Mouse (Mus musculus): Measurements from ENCODE around the gene Ust. TPM values are rescaled to one million over a fixed set of nuclear protein-coding genes. Genes with fewer than 3 reads are reported as not detected.

Ust gene
- polyA plus RNA-seq, 1 experiment: 0.41 TPM

DNA sequence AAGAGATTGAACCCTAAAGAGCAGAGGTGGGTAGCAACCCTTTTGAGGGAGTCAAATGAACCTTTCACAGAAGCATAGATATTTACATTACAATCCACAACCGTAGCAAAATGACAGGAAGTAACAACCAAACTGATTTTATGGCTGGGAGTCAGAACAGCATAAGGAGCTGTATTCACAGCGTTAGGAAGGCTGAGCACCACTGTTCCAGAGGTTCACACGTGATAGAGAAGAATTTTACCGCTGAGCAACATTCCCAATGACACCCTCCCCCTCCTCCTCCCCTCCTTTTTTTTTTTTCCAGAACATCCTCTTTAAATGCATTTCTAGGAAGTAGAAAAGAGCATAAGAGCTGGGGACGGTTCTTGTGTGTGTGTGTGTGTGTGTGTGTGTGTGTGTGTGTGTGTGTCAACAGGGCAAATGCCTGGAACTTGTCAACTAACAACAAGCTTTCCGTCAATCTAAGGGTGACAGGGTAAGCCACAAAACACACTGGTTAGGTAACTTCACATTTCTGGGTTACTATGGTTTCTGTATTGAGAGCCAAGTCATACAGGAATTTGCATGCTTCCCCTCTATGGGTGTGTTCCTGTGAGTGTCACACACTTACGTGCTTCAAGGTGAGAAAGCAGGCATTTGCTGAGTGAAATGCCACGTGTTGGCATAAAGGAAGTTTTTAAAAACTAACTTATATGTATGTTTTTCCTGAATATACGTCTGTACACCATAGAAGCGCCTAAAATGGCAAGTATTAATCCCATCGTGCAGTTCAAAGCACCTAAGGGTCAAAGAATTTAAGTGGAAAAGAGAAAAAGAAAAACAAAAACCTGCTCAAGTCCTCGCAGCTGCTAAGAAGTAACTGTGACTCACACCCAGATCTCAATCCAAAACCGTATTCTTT lies 13.0 kb downstream of the Ust start:
- no peak for DNase-seq (ENCODE audit: low read depth, low spot score)
- WGBS: 29% methylated on average over 13 of the region's 13 CpGs

DNA sequence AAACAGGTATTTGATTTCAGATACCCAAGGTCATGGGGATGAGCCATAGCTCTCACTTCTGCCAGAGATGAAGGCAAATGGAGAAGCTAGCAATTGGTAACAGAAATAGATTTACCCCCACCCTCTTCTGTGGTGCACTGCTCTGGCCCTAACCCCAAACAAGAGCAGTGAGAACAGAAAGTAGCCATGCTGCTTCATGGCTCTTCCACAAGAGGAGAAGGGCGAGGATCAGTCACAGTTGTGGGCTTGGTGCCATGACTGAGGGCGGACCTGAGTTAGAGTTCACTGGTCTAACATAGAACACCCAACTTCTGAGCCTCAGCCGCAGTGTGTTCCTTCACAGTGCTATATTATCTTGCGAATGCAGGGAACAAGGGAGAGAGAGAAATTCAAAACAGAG lies 13.8 kb downstream of the Ust start:
- WGBS: 72% methylated on average over 4 of the region's 4 CpGs
- DNase-seq (ENCODE audit: low read depth, low spot score): no peak

DNA sequence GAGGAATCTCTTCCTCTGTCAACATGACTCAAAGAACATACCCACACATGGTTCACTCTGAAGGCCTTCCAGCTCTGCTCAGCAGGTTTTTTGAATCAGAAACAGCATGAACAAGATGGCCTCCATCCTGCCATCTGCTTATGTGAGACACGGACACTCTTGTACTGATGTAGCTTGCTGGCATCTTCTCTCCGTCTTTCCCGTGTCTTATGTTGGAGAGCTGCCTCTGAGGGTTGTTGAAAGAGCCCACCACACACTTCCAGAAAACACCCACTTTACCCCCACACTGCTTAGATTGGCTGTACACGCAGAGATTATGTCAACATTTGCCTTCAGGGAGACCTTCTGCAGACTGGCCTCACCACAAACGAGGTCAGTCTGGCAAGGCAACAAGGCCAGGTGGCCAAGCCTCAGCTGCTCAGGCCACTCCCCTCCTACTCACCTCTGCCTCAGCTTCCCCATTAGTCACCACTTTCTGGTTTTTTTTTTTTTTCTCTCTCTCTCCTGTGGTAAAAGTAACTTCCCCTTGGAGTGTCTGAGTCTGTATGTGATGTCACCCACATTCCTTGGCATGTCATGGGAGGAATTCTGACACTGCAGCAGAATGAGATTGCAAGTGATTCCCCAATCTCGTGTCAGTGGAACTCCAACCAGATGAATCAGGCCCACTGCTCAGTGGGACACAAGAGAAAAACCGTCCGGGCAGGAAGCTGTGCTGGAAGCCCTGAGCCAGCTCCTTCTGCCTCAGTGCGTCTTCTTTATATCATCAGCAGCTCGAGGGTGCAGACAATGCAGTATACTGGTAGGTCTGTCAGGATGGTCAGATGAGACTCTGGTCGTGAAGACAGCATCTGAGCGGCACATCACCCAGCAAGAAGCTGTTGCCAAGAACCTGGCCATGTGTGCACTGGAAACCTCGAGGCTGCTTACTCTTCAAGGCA lies 19.4 kb downstream of the Ust start:
- DNase-seq (ENCODE audit: low read depth, low spot score): no peak
- WGBS: 59% methylated on average over 13 of the region's 13 CpGs

DNA sequence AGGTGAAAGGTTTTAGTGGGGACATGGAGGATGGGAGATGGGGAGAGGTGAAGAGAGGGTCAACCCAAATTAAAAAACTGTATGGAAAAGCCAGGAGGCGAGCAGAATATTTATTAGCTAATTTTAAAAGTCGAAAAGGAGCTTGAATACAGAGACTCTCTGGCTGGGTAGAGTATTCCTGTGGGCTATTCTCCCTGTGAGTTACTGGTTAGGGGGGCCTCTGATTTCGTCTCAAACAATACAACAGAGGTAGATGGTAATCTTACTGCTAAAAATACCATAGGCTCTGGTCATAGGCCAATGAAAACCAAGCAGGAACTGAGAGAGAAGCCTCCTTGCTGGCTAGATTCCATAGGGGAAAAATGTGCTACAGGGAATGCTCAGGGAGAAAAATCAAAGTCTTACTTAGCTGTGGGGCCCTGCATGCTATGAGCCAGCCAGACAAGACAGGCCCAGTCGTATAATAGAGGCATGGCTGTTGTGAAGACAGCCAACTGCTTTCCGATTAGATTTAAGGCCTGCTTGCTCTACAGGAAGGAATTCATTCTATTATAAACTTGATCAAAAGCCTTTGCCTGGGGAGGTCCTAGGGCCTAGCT lies 23.0 kb downstream of the Ust start:
- 53% methylated on average over 5 of the region's 5 CpGs for WGBS
- no peak for DNase-seq (ENCODE audit: low read depth, low spot score)

DNA sequence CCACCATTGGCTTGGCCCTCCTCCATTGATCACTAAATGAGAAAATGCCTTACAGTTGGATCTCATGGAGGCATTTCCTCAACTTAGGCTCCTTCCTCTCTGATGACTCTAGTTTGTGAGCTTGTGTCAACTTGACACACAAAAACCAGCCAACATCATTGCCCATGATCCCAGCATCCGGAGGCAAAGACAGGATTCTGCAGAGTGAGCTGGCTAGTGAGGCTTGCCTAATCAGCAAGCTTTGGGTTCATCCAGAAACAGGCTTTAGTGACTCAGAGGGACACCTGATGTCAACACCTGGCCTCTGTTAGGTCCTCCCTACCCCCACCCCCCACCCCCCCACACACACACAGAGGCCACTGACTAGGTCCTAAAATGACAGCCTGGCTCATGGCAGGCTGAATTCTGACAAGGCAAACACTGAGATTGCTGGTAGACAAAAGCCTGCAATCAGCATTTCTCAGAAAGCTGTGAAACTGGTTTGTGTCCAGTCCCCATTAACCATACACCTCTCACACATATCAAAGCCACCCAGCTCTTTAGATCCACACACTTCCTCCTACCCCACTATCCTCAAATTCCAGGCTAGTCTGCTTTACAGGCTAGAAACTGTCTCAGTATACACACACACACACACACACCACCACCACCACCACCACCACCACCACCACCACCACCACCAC lies 26.6 kb downstream of the Ust start:
- 64% methylated on average over 1 of the region's 1 CpGs for WGBS
- no peak for DNase-seq (ENCODE audit: low read depth, low spot score)

DNA sequence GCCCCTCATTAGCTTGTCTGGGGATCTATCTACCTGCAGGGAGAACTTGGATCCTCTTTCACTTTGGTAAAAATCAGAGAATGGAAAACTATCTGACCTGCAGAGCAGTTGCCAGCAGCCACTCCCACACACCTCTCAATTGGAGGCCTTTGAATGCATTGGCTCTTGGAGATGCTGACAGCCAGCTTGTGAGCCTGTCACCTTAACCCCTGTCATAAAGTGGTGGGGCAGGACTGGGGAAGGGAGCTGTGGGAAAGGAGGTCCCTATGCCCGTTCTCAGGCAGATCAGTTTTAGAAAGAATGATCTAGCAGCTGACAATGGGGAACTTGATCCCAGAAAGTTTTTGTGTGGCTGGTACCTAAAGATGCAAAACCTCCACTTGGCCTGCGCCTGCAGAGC lies 31.2 kb downstream of the Ust start:
- WGBS: 64% methylated on average over 2 of the region's 2 CpGs
- no peak for DNase-seq (ENCODE audit: low read depth, low spot score)

DNA sequence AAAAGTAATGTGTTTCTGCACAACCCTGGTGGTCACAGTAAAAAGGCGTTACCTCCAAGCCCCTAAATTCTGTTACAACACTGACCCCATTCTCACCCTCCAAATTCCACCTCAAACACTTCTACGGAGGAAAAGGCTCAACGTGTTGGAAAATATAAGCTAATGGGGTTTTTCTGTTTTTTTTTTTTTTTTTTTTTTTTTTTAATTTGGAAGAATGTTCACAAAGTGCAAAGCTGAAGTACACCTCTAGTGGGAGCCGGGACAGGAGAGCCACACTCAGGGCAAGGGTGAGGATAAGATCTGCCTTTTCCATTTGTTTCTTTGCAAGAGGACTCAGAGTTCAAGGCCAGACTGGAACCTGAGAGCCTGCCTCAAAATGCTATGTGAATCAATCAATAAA lies 34.1 kb downstream of the Ust start:
- no peak for DNase-seq (ENCODE audit: low read depth, low spot score)
- 83% methylated on average over 4 of the region's 4 CpGs for WGBS

DNA sequence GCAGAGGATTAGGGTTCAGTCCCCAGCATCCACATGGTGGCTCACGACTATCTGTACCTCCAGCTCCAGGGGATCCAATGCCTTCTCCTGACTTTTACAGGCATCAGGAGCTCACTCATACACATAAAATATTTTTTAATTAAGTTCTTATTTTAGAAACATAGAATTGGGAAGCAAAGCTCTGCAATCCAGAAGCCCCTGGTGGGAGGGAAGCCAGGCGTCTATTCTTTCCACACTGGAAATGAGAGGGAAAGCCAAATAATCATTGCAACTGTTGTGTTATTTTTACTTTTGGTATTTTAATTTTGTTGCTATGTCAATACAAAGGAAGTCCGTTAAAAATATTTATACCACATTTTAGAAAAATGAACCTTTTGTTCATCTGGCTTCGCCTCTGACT lies 35.8 kb downstream of the Ust start:
- WGBS: 88% methylated on average over 4 of the region's 4 CpGs
- no peak for DNase-seq (ENCODE audit: low read depth, low spot score)

DNA sequence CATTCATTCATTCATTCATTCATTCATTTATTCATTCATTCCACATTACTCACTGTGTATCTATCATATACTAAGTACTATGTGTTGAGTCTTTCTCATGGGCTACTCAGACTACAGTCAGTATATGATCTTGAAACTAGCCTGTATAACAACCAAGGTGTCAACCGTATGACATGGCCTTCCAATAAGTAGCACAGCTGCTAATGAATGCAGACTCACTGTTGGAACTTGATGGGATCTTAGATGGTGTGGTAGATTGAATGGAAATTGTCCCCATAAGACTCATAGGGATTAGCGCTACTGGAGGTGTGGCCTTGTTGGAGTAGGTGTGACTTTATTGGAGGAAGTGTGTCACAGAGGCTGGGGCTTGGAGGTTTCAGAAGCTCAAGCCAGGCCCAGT lies 38.8 kb downstream of the Ust start:
- WGBS: 97% methylated on average over 2 of the region's 2 CpGs
- DNase-seq (ENCODE audit: low read depth, low spot score): no peak

DNA sequence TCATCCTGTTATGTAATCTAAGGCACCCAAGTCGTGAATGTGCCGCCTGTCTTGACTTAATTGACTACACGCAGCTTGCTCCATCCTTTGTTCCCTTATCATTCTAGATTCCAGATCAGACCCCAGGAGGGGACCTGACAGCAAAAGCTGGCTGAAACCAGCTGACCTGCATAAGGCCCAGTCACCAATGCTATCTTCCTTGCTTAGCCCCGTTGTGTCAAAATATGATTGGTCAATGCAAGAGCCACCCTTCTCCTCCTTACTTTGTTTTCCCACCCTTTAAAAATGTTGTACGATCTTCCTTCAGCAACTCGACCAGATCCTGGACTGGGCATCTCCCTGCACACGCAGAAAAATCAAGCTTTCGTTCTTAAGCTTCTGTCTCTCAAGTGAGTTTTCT lies 40.7 kb downstream of the Ust start:
- no peak for DNase-seq (ENCODE audit: low read depth, low spot score)
- 89% methylated on average over 8 of the region's 8 CpGs for WGBS

DNA sequence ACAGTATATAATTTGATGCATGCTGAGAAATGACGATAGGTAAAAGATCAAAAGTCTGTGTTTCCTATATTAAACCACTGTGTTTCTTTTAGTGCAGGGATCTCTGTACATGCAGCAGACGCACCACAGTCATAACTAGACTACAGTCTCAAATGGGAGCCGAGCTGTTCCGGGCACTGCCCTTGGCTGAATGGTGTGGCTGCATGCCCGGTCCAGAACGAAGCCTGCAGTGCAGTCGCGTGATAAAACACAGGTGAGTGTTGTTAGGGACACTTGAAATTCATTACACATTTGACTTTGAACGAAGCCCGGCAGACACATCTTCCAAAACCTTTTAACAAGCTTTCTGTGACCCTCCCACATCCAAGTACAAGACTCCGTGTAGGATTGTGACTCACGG lies 46.6 kb downstream of the Ust start:
- WGBS: 79% methylated on average over 12 of the region's 12 CpGs
- DNase-seq (ENCODE audit: low read depth, low spot score): no peak

DNA sequence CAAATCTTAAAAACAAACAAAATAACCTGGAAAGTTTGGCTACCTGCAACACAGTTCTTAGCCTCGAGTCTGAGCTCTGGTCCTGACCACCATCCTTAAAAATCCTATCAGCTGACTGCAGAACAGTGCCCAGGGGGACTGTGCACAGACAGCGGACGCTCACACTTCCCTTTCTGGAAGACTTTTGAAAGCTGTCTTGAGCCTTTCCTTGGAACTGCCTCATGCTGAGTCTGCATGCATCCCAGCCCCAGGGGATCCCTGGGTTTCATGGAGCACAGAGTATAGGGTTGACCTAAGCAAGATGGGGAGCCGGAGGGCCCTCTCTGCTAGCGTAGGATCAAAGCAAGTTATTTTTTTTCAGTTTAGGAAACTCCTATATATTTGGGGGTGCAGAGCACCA lies 47.6 kb downstream of the Ust start:
- DNase-seq (ENCODE audit: low read depth, low spot score): no peak

DNA sequence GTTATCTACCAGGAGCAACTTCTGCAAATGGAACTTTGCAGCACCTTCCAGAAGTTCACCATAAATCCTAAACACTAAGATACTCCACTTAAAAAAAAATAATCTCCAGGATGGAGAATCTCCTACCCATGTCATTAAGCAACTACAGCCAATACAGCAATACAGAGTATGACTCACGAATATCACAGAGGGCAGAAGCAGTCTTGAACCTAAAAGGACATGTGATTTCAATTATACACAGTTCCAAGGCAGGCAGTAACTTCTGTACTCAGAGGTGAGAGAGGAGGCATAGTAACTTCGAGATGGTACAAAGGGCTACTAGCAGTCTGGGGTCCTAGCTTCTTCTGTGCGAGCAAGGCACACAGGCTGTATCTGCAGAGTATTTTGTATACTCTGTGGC lies 49.1 kb downstream of the Ust start:
- 63% methylated on average over 3 of the region's 3 CpGs for WGBS
- DNase-seq (ENCODE audit: low read depth, low spot score): no peak

More for the DNA sequence above, 47.6 kb downstream of the Ust start:
- 79% methylated on average over 5 of the region's 5 CpGs for WGBS

DNA sequence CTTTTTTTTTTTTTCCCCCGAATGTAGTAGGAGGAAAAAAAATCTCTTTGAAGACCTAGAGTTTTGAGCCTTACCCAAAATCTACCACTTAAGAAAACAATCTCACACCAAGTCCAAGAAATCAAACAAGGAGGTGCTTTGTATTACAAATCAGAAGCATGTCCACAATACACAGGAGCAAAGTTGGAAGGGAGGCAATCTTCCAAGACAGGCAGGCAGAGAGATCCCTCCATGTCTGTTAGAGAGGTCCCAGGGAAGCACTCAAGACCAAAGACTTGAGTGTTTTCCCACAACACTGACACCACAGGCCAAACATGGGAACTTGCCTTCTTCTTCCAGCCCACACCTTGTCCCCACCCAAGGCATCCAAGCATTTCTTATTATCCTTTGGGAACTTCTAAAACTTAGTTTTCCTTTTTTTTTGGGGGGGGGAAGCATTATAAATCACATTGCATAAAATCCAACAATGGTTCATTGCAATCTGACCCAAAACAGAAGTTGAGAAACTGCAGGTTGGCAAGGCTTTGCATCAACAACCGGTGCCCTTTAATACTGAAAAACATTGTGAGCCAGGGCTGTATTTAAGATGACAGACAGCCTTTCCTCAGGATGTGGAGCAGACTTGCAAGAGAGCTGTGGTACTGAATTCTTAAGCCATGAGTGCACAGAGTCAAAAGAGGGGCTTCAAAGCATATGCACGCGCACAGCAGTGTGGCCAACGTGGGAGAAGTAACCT lies 49.8 kb downstream of the Ust start:
- no peak for DNase-seq (ENCODE audit: low read depth, low spot score)
- 80% methylated on average over 5 of the region's 5 CpGs for WGBS

DNA sequence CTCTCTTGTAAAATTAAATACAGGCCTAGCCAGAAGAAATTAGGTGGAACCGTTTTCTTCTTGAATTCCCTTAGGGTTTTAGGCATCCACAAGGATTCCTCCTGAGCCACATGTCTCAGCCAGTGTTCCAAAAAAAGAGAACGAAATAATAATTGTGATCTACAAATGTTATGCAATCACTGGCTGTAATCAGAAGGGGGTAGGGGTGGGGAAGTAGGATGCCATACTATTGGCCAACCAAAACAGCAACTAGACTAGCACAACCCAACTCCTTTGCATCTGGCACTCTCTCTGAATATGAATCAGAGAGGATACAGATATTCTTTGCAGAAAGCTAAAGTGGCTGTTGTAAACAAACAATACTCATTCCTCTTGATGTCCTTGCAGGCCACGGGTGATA lies 52.7 kb downstream of the Ust start:
- WGBS: 58% methylated on average over 3 of the region's 3 CpGs
- no peak for DNase-seq (ENCODE audit: low read depth, low spot score)

DNA sequence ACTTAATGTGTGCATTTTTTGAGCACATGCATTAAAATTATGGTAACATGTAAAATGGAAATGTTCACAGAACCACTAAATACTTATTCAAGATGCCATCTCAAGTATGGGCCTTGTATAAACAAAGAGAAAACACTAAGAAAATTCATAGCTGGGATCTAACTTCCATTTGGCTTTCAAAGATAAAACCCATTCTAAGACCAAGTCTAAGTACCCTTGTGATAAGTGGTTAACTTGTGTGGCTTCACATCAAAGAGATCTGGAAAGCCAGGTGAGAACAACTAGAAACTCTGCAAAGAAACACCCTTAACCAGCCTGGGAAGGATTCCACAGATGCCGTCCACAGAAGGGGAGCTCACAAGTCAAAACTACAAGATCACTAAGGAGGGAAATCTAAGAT lies 53.4 kb downstream of the Ust start:
- 79% methylated on average over 1 of the region's 1 CpGs for WGBS
- no peak for DNase-seq (ENCODE audit: low read depth, low spot score)

DNA sequence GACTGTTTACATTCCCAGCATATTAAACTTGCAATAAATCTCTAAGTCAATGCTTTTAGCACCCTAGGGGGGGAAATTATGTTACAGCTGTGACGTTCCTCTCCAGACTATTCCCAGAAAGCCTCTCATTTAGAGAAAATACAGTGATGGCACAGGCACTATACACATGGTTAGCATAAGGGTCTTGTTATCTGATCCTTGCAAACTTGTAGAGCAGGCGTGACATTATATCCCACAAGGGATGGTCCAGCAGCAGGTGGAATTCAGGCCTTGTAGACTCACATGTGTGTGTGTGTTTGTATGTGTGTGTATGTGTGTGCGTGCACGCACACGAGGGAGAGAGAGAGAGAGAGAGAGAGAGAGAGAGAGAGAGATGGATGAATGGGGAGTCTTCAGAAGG lies 57.3 kb downstream of the Ust start:
- DNase-seq (ENCODE audit: low read depth, low spot score): no peak
- WGBS: 63% methylated on average over 5 of the region's 5 CpGs

DNA sequence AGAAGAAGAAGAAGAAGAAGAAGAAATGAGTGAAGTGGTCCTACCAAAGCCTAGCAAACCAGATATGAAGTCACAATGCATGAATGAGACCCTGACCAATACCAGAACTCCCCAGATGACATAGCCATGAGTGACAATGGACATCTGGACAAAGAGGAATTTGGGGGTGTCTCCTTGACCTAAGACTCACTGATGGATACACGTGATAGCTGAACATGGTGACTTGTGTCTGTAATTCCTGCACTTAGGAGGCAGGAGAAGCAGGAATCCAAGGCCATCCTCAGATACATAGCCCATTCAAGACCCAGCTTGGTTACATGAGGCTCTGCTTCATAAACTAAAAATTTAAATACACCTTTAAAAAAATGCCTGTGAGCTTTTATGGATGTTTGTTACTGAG lies 63.9 kb downstream of the Ust start:
- no peak for DNase-seq (ENCODE audit: low read depth, low spot score)
- WGBS: 50% methylated on average over 1 of the region's 1 CpGs

DNA sequence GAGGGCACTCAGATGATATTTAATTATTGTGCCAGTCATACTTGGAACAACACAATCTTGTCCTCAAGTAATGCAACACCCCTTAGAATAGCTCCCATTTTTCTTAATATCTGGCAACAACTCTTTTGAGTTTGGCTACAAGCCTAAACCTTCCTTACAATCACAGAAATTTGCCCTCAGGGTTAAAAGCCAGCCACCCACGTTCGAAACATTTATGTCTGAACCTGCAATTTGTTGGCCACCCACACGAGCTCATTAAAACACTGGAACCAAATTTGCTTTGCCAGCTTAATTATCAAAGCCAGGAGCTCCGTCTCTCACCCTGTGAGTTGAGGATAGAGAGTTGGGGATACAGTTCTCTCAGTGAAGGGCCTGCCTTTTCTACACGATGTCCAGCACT lies 70.9 kb downstream of the Ust start:
- DNase-seq (ENCODE audit: low read depth, low spot score): no peak
- 49% methylated on average over 5 of the region's 5 CpGs for WGBS

All from large intestine, adult 2 months (tissue).